Mouse (Mus musculus): Measurements from ENCODE around the gene 2900026A02Rik. TPM values are rescaled to one million over a fixed set of nuclear protein-coding genes. Genes with fewer than 3 reads are reported as not detected.
"Not testable (repeated sequence)": the region's sequence is repeated elsewhere in the genome, so short reads cannot be mapped to it uniquely, and the experiment has no call there.

Gene 2900026A02Rik
- total RNA-seq, 2 experiments from 2014 or later = 21.2 to 23.3 TPM

DNA sequence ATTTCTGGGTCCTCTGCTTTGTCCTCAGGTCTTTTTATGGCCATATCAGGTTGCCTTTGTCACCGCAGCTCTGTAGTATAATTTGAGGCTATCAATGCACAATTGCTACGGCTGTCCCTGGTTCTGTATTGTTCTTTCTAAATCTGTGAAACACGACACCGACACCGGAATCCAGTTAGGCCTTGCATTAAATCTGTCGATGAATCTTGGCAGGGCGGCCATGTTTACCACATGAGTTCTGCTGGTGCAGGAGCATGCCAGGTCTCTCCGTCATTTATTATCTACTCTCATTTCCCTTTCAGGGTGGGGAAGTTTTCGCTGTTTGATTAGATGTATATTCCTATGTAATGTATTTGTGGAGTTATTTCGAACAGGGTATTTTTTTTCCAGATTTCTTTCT, 97.3 kb downstream of the 2900026A02Rik start:
- DNase-seq (ENCODE audit: low spot score in 2 of 2) = no peak

DNA sequence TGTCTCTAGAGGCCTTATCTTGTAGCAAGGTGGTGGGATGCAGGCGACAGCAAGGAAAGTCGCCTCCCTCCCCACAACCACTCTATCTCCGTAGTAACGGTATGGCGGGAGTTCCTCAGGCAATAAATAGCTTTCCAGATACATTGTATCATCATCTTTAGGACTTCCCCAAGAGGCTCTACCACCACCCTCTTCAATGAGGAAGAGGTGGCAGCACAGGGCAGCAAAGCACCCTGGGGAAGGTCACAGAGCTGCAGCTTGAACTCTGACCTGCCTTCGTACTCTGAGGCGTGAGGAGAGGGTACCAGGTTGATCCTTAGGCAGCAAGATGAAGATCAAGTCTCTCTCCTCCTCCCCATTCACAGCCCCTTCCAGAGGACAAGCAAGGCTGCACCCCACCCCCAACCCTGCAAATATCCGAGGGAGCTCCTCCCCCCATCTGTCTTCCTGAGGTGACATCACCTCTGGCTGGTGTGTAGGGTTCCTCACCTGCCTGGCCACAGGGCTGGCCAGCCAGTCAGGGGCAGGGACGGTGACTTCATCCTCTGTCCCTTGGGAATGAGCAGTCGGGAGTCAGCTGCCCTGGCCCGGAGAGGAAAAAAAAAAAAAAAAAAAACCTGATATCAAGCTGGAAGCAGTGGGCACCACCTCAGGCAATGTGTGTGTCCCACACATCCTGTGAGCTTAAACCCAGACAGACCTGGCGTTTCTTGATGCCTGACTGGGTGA, 98.5 kb downstream of the 2900026A02Rik start:
- DNase-seq (ENCODE audit: low spot score in 2 of 2) = no peak

DNA sequence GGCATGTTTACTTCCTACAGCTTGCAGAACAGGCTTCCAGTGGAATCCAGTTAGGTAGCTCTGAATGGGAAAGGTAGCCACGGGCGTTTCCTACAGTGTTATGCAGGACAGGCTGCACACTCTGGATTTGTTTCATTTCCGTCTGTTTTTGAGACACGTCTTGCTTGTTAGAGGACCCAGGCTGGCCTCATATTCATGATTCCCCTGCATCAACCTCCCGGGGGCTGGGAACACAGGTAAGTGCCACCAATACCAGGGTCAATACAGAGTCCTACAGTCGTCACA, 99.5 kb downstream of the 2900026A02Rik start:
- DNase-seq (ENCODE audit: low spot score in 2 of 2) = no peak

DNA sequence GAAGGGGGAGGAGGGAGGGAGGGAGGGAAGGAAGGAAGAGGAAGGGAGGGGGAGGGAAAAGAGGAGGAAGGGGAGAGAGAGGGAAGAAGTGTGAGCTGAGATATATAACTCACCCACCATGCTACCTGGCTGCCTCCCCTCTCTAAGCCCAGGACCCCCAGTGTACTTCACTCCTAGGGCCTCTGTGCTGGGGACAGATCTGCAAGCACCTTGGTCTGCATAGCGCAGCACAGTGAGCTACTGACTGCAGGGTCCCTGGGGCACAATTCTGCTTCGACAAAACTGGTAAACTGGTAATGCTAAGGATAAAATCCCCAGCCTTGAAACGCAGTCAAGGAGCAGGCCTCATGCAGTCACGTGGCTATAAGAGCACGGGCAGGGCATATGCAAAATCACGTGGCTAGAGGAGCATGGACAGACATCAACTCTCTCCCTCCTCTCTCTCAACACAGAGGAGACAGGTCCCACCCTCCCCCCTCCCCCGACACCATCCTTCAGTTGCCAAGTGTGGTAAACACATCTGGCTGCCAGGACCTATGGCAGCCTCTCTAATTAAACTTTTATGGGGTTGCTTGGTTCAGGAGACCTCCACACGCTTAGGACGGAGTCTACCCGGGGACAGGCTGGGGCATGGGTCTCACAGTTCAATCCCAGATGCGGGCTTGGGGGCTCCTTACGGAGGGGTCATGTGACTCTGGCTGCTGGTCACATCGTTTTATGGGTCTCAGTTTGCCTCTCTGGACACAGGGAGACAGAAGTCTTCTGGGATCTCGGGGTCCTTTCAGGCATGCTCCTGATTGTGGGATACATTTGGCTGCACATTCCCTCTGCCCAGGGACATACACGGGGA, 100.1 kb downstream of the 2900026A02Rik start:
- no peak for DNase-seq (ENCODE audit: low spot score in 2 of 2)

DNA sequence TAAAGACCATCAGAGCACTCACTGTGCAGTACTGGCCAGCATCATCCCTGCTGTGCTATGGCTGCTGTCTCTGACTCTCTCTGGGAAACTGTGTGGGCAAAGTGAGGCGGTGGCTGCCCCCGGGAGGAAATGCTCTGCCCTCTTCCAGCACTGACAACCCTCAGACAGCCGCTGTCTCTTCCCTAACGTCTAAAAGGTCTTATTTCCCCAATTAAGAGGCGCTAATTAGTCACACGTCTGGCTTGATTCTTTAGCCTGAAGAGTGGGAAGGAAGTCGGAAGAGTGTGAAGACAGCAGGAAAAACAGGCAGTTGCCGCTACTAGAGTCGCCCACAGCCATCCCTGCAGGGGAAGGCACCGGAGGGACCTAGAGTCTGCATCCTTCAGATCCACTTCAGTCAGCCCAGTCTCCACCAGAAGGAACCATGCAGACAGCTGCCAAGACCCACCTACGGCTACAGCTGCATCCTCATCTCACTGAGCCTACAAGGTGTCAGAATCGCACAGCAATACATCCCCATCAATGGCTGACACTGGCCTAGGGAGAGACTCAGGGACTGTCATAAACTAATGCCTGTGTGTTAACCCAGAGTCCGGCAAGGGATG, 101.1 kb downstream of the 2900026A02Rik start:
- no peak for DNase-seq (ENCODE audit: low spot score in 2 of 2)

DNA sequence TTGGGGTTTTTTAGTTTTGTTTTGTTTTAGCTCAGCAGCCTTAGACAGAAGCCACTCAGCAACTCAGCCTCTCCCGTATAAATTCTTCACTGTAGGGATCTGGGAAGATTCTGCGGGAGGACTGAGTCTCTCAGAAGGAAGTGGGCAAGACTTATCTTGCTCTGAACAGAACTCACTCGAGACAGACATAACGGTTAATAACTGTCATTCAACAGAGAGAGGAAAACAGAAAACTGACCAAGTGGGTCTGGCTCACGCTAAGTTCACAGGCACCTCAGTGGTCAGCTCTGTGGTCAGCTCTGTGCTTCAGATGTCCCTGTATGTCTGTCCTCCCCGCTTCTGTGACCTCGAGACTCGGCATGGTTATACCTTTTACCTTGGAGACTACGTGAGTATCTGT, 101.7 kb downstream of the 2900026A02Rik start:
- no peak for DNase-seq (ENCODE audit: low spot score in 2 of 2)

DNA sequence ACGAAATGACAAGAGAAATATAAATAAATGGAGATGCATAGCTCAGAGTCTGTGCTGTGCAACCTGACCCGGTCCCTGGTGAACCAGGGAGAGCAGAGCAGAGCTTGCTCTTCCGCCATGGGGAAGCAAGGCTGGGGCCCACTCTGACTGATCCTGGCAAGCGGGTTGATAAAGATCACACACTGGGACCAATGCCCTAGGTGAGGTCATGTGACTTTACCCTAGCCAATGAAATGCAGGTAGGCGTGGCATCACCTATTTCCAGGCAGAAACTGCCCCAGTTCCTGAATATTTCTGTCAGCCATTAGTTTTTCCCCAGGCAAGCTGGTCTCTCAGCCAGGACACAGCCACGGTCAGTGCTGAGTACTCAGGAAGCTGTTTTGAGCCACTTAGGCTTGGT, 102.3 kb downstream of the 2900026A02Rik start:
- DNase-seq (ENCODE audit: low spot score in 2 of 2) = no peak

DNA sequence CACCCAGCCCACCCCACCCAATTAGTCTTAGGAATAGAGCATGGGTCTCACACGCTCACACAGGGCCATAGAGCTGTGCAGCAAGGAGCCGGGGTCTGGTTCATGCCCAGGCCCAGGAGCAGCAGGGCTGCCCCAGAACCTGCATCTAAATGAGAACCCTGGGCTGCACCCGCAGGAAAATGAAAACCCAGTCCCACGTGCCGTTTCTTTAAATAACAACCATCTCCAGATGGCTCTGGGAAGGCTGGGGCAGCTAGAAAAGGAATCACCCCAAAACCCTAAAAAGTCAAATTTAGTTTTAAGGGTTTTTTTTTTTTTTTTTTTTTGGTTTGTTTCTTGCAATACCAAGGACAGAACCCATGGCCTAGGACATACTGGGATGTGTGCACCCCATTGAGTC, 103.7 kb downstream of the 2900026A02Rik start:
- DNase-seq (ENCODE audit: low spot score in 2 of 2) = no peak

DNA sequence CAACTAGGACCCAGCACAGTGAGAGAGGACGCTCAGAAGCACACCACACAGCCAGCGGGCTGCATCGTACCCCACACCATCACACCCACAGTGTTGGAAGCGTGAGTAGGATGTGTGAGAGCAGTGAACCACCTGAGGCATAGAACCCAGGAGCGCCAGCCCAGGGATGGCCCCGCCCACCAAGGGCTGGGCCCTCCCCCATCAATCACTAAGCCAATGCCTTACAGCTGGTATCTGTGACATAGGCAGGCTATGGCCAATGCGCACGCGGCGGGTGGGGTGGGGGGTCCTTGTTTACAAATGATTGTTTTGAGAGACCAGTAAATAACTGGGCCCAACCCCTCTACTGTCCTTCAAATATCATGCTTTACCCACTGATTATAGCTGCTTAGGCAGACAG, 105.1 kb downstream of the 2900026A02Rik start:
- no peak for DNase-seq (ENCODE audit: low spot score in 2 of 2)

DNA sequence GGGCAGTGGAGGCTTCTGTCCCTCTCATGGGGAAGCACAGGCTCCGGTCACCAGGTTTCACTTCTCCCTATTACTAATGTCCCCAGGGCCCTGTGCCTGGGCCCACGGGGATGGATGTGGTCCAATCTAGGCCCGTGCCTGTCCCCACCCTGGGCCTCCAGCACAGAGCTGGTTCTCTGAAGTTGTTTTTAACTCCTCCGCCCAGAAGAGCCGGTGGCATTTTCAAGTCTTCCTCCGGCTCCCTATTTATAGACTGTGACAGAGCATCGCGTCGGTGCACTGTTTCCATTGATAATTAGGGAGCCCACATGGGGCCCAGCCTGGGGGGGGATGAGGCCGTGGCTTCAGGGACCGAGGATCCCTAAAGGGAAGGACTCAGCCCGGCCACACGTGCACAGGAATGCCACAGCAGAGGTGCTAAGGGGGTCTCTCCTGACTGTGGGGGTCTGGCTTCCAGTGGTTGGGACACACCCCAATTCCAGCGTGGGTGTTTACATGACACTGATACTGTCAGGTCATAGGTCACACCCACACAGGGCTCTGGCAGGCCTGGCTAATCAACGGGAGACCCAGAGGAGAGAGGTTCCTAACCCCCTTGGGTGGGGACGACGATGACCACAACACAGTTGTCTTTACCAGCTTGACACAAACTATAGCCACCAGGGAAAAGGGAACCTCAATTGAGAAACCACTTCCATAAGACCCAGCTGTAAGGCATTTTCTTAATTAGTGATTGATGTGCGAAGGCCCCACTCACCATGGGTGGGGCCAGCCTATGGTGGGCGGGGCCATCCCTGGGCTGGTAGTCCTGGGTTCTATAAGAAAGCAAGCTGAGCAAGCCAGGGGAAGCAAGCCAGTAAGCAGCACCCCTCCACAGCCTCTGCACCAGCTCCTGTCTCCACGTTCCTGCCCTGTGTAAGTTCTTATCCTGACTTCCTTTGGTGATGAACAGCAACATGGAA, 106.5 kb downstream of the 2900026A02Rik start:
- DNase-seq (ENCODE audit: low spot score in 2 of 2) = no peak

DNA sequence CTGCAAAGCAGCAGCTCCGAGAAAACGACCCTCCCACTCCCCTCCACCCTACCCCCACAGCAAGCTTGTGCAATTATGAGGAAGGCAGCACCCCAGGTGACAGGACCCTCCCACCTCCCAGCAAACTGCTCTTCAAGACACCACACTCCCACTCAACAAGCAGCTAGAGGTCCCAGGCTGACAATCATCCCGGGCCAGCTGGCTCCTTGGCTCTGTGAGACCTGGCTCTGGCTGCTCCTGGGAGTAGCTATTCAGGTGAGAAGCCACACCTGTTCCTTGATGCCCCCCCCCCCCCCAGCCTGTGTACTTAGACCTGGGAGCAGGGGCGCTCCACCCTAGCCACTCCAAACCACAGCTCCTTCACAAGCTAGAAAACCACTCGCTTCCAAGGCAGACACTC, 107.9 kb downstream of the 2900026A02Rik start:
- no peak for DNase-seq (ENCODE audit: low spot score in 2 of 2)

DNA sequence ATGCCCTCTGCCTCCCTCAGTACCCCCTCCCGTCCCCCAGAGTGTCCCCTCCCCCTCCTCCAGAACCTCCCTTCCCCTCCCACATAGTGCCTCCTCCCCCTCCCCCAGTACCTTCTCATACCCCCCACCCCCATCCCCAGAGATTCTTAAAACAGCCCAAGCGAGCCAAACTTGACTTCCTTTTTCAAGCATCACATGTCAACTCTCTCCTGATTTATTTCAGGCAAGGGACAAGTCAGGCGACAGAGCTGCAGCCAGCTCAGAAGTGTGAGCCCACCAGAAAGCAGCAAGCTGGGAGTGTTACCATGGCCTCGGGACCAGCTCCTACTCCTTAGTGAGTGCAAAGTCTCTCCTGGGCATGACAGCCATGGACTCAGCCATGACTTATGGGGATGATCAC, 109.7 kb downstream of the 2900026A02Rik start:
- DNase-seq (ENCODE audit: low spot score in 2 of 2) = no peak

DNA sequence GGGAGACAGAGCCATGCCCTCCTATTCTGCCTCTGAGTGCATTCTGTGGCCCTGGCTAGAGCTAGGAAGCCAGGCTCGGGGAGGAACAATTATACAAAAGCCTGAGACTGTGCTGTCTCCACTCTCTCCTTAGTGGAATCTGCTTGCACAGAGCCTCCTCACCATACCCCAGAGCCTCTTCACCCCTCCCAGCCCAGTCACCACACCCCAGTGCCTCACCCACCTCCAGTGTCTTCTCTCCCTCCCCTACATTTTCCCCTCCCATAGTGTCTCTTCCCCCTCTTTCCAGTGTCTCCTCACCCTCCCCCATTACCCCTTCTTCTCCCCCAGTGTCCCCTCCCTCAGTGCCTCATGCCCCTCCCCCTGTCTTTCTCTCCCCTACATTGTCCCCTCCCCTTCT, 110.1 kb downstream of the 2900026A02Rik start:
- DNase-seq (ENCODE audit: low spot score in 2 of 2) = no peak

DNA sequence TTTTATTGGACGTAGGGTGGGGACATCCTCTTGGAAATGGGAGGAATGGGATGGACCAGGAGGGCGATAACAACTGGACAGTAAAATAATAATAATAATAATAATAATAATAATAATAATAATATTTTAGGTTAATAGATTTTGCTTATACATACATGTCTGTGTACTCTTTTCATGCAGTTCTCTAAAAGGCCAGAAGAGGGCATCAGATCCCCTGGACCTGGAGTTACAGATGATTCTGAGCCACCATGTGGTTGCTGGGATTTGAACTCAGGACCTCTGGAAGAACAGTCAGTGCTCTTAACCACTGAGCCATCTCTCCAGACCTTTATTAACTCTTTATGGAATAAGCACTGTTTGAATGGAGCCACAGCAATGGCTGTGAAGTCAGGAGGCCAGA, 111.4 kb downstream of the 2900026A02Rik start:
- not testable (repeated sequence) for DNase-seq (ENCODE audit: low spot score in 2 of 2)

DNA sequence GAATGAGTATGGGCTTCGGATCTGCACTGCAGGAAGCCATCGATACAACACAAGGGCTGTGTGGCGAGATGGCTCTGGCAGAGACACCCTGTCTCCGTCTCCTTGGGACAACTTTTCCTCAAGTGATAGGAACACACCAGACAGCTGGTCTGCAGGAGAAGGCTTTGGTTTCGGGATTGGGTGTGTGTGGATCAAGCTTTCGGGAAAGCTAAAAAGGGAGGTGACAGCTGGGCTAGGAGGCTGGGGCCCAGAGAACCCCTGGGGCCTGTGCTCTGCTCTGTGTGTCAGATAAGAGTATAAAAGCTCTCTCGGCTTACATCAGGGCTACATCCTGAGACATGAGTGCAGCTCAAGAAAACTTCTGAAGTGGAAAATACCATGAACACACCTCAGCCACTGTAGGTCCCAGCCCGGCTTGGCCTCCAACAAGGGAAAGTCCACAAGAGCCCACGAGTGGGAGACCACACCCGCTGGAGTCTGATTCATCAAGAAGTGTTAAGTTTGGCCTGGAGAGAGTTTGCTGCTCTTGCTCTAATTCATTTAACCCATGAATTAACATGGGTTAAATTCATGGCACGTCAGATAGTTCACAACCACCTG, 112.8 kb downstream of the 2900026A02Rik start:
- no peak for DNase-seq (ENCODE audit: low spot score in 2 of 2)

DNA sequence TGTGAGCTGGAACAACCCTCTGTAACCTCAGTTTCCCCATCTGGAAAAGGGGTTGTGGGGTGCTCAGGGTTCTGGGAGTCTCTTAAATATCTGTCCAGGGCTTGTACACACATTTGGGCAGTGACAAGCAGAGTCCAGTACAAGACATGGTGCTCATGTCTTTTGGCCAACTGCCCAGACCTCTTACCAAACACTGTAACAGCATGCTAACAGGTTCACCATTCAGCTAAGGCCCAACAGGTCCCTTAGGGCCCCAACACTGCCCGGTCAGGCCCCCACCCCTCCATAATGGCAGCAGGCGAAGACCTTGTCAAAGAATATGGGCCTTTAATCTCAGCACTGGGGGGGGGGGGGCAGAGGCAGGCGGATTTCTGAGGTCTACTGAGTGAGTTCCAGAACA, 113.3 kb downstream of the 2900026A02Rik start:
- no peak for DNase-seq (ENCODE audit: low spot score in 2 of 2)

DNA sequence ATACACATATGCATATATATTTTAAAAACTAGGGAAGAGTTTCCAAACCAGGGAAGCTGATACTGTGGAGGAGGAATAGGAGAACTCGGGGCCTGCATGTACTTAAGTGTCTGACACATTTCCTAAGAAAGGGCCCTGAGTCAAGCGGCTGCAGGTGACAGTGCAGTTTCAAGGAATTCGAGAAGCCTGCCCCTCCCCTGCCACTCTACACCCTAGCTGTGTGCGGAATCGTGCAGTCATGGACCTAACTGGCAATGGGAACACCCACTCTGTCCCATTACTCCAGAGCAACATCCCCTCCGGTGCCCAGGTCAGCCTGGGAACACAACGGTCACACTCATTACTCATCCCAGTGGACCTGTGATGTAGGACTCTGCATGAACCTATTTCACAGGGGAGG, 114.4 kb downstream of the 2900026A02Rik start:
- DNase-seq (ENCODE audit: low spot score in 2 of 2) = no peak

DNA sequence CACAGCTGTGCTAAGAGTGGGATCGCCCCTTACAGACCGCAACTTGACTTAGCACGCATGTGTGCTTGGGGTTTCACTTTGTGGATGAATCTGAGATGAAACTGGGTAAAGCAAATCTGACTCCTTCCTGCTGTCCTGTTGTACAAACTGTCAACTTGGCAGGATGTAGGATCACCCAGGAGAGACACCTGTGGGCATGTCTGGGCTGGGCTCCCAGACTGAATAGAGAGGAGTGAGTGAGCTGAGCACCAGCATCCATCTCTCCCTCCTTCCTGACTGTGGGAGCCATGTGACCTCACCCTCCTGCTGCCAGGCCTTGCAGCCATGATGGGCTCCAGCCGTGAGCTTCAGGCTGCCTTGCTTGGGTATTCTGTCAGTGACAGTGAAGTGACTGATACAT, 115.6 kb downstream of the 2900026A02Rik start:
- DNase-seq (ENCODE audit: low spot score in 2 of 2) = no peak

DNA sequence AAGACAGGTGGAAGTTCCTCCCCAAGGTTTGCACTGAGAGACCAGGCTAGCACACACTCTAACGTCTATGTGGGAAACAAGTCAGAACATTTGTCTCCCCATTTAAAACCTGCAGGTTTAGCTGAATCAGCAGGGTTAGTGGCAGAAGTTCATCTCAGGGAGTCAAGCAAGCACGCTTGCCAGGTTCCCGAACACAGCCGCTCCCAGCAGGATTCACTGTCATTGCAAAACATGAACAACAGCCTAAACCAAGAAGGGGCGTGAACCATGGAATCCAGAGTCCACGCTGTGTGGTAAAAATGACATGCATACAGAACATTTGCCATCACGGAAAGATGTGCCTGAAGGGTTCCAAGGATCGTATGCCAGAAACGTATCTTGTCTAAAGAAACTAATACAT, 116.0 kb downstream of the 2900026A02Rik start:
- DNase-seq (ENCODE audit: low spot score in 2 of 2) = no peak

DNA sequence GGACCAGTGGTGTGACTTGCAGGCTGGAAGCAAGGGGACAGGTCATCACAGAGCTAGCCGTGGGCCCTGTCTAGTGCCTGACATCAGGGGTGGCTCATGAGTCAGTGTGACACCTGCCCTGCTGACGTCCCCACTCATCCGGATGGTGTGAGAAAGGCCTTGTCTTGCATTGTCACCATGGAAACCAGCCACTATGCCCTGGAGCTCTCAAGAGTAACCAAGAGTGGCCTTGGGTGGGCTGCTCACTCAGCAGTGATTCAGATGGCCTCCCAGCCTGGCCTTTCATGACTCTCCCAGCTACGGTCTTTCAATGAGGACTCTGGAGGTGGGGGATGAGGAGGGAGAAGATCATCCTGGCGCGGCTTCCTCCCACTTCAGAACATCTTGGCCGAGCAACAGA, 118.6 kb downstream of the 2900026A02Rik start:
- DNase-seq (ENCODE audit: low spot score in 2 of 2) = peak in 1 of 2 experiments; percentile 41

DNA sequence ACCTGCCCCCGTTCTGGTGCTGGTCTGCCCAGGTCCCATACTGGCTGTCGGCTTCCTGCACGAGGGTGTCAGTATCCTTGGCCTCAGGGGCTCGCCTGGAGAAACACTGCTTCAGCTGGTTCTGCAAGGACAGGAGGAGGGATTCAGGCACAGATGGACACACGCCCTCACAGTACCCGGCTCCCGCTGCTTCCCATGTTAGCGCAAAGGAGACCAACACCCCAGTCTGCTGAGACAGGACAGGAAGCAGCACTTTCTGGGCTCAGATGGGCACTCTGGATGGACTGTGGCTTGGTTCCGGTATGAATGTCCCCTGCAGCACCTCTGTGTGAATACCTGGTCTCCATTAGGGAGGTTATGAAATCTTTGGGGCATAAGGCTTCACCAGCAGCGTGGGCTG, 119.6 kb downstream of the 2900026A02Rik start:
- no peak for DNase-seq (ENCODE audit: low spot score in 2 of 2)

All from adrenal gland, postnatal 4 days (tissue).